Mouse (Mus musculus) hindbrain, postnatal 0 days (tissue): ENCODE results near the gene Zw10. TPM values are rescaled to one million over a fixed set of nuclear protein-coding genes. Genes with fewer than 3 reads are reported as not detected.

Experiments used
- ATAC-seq: fragments of 200-750 bp; cut with Nextera tagmentation; 2 replicates; pipeline ENCODE4 v1.8.0; 2017; ENCODE audit warnings: mild to moderate bottlenecking, moderate TSS enrichment, moderate library complexity
- DNase-seq: peaks from one replicate; pipeline ENCODE4 v3.0.0-alpha.2; 2015; ENCODE audit warnings: low spot score
- H3K27ac ChIP-seq: fragments of 300-500 bp; sonication (generic); 2 replicates; pipeline ENCODE4 v1.5.1; 2014; ENCODE audit warnings: mild to moderate bottlenecking
- H3K27me3 ChIP-seq: fragments of 300-500 bp; sonication (generic); 2 replicates; pipeline ENCODE4 v1.6.1; 2014; ENCODE audit warnings: low read length, mixed read lengths; ENCODE audit not compliant: insufficient read depth
- H3K36me3 ChIP-seq: fragments of 300-500 bp; sonication (generic); 2 replicates; pipeline ENCODE4 v1.6.1; 2014; ENCODE audit warnings: low read length, mixed read lengths; ENCODE audit not compliant: insufficient read depth
- H3K4me1 ChIP-seq: fragments of 300-500 bp; sonication (generic); 2 replicates; pipeline ENCODE4 v1.6.1; 2014; ENCODE audit warnings: antibody characterized with exemption, low read length, mixed read lengths; ENCODE audit not compliant: insufficient read depth
- H3K4me2 ChIP-seq: fragments of 300-500 bp; sonication (generic); 2 replicates; pipeline ENCODE4 v1.6.1; 2014; ENCODE audit warnings: low read depth, mild to moderate bottlenecking, low read length, moderate library complexity, mixed read lengths
- H3K4me3 ChIP-seq: fragments of 300-500 bp; sonication (generic); 2 replicates; pipeline ENCODE4 v1.5.1; 2014; ENCODE audit warnings: low read length
- H3K9ac ChIP-seq: fragments of 300-500 bp; sonication (generic); replicated peaks from 2 replicates; pipeline ENCODE4 v1.6.1; 2014; ENCODE audit warnings: mild to moderate bottlenecking, low read length, moderate library complexity, mixed read lengths
- H3K9me3 ChIP-seq: fragments of 300-500 bp; sonication (generic); 2 replicates; pipeline ENCODE4 v1.6.1; 2016; ENCODE audit warnings: low read length, mixed read lengths
- CTCF ChIP-seq: IDR thresholded peaks from 2 replicates; pipeline ENCODE4 v1.5.1; 2016; ENCODE audit warnings: antibody characterized with exemption, control low read depth, low read depth
- WGBS: fragments of 180-500 bp; shearing (Covaris S2); extraction: QIAGEN DNeasy Blood & Tissue Kit; methylation state at CpG from one replicate; pipeline ENCODE4 v1.1.7; 2014; 5-methylcytosine and 5-hydroxymethylcytosine counted together
- polyA plus RNA-seq: library from polyadenylated mRNA; unstranded; fragments of >200 nt; fragmentation: Nextera tagmentation; extraction: Ambion mirVana; gene quantifications from 2 replicates; pipeline ENCODE4 v1.2.1, GENCODE M21; 2015
- total RNA-seq: library from RNA; depleted of rRNA; stranded (reverse); fragments of >200 nt; gene quantifications from 2 replicates; pipeline ENCODE4 v1.2.3, GENCODE M21; 2014; rRNA removed

Gene Zw10
- total RNA-seq (13.0 and 15.6 TPM in 2 replicates), polyA plus RNA-seq (17.6 and 18.7 TPM in 2 replicates)

DNA sequence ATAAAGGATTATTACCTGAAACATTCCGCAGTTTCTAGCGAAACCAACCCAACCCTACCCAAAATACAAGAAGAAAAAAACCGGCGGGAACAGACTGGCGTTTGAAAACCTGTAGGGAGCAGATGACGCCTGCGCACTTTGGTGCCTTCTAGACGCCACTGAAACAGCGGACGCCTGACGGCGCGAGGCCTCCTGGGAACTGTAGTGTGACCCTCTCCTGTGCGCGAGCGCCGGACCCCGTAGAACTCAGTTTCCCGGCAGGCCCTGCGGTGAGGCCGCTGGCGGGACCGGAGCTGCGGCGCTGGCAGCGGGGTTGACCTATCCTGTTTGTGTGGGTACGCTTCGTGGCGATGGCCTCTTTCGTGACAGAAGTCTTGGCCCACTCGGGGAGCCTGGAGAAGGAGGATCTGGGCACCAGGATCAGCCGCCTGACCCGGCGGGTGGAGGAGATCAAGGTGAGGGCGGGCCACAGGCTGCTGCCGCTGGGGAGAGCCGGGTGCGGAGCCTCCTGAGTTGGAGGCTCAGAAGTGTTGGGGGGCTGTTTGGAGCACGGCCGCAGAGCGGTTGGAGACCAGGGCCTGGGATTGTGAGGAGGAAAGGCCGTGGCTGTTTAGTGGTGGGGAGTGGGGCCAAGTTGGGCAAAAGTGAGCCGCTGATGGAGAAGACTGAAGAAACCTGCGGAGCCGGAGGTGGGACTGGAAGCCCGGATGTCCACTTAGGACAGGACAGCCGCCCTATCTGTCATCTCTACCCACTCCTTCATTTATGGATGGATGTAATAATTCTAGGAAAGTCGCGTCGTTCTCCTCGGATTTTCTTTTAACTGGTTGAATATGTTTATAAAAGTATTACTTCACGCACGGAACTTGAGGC, at the start of gene Zw10:
Gene Zw10 (plus strand): TSS at position 281 of the 873 bp plus-strand sequence.
- DNase-seq = peak; percentile 99
- Histone ChIP-seq H3K9ac (peak within 1 kb of the TSS; percentile 47), H3K27ac (no peak within 1 kb of the TSS), H3K4me1 (peaks cover 4% of the 10 kb centered on the region; the same call in 1 of the 2 replicates), H3K9me3 (no peaks in the 10 kb centered on the region), H3K36me3 (0 out of 2 replicates have a peak, but pooled peaks cover 6% of the 10 kb centered on the region), H3K4me2 (peak within 1 kb of the TSS; percentile 62), H3K27me3 (no peaks in the 10 kb centered on the region), H3K4me3 (peak within 1 kb of the TSS; percentile 55)
- under 1% methylated on average over 53 of the region's 53 CpGs for WGBS
- no peak for TF ChIP-seq CTCF
- peak; percentile 99 for ATAC-seq

GRCm38 (mm10) chr9:49015824-49016223, 39.6 kb upstream of the Zw10 start:
- WGBS = 77% methylated on average over 7 of the region's 7 CpGs
- Histone ChIP-seq H3K4me1 (no peaks in the 10 kb centered on the region), H3K4me3 (no peak overlapping the region), H3K27ac (no peak overlapping the region), H3K9ac (no peak overlapping the region), H3K27me3 (no peaks in the 10 kb centered on the region), H3K36me3 (peaks cover 25% of the 10 kb centered on the region; the same call in 1 of the 2 replicates), H3K4me2 (no peak overlapping the region), H3K9me3 (no peaks in the 10 kb centered on the region)
- ATAC-seq (no peak), DNase-seq (no peak)
- TF ChIP-seq CTCF = no peak

DNA sequence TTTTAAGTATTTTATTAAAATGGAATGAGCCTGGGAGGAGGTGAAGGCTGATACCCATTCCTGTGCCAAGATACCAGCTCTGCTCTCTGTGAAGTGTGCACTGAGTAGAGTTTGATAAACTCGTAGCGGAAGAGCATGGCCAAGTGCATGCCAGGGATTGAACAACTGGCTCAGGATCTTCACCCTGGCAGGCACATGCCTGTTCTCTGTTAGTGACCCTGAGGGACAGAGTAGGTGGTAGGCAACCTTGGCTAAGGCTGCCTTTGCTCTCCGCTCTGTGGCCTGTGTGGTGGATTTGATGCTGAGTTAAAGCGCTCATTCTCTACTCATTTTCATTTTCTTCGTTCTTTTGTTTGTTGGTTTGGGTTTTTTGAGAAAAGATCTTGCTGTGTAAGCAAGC, 34.1 kb upstream of the Zw10 start:
- no peak overlapping the region for H3K9ac ChIP-seq
- no peak for TF ChIP-seq CTCF
- ATAC-seq (no peak), DNase-seq (no peak)
- no peaks in the 10 kb centered on the region for H3K4me1 ChIP-seq
- H3K9me3 ChIP-seq = no peaks in the 10 kb centered on the region
- no peak overlapping the region for H3K4me3 ChIP-seq
- no peak overlapping the region for H3K4me2 ChIP-seq
- WGBS = 90% methylated on average over 5 of the region's 5 CpGs
- H3K36me3 ChIP-seq = peaks cover 19% of the 10 kb centered on the region
- H3K27ac ChIP-seq = no peak overlapping the region
- H3K27me3 ChIP-seq = no peaks in the 10 kb centered on the region

DNA sequence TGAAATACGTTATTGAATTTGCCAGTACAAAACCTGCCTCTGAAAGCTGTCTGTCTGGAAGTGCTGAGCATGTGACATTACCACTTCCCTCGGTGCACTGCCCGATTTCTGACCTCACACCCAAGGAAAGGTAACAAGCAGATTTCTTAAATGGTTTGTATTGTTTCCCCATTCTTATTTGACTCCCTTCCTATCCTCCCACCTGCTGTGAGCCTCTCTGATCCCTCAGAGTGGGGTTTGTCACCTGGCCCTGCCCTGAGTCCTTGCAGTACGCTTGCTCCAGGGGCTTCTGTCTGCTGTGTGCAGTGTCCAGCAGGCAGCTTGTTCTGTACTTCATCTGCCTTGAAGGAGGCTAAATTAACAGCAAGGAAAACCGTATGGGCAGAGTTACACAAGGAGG, 31.5 kb upstream of the Zw10 start:
- H3K27ac ChIP-seq = no peak overlapping the region
- no peak overlapping the region for H3K4me2 ChIP-seq
- ATAC-seq (no peak), DNase-seq (no peak)
- H3K36me3 ChIP-seq = peaks cover 26% of the 10 kb centered on the region
- no peak for TF ChIP-seq CTCF
- H3K27me3 ChIP-seq = no peaks in the 10 kb centered on the region
- no peak overlapping the region for H3K4me3 ChIP-seq
- H3K9me3 ChIP-seq = no peaks in the 10 kb centered on the region
- H3K4me1 ChIP-seq = no peaks in the 10 kb centered on the region
- no peak overlapping the region for H3K9ac ChIP-seq
- WGBS = 93% methylated on average over 5 of the region's 5 CpGs

DNA sequence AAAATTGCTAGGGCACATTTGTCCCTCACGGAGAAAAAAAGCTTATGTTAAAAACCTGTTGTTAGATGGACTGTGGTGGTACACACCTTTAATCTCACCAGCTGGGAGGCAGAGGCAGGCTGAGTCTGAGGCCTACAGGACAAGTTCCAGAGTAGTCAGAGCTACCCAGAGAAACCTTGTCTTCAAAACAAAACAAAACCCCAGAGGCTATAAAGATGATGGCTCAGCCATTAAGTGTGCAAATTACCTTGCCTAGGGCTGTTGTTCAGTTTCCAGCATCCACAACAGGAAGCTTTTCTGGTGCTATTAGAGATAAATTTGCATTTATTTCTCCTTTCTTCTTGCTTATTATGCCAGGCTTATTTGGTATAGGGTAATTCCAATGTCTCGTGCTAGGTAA, 30.9 kb upstream of the Zw10 start:
- H3K27ac ChIP-seq = no peak overlapping the region
- no peak overlapping the region for H3K4me2 ChIP-seq
- no peaks in the 10 kb centered on the region for H3K27me3 ChIP-seq
- WGBS = 83% methylated on average over 2 of the region's 2 CpGs
- H3K9me3 ChIP-seq = no peaks in the 10 kb centered on the region
- no peak overlapping the region for H3K4me3 ChIP-seq
- TF ChIP-seq CTCF = no peak
- DNase-seq (no peak), ATAC-seq (no peak)
- H3K4me1 ChIP-seq = no peaks in the 10 kb centered on the region
- no peak overlapping the region for H3K9ac ChIP-seq
- H3K36me3 ChIP-seq = peaks cover 26% of the 10 kb centered on the region

- Histone ChIP-seq H3K27ac (no peak overlapping the region), H3K9ac (no peak overlapping the region), H3K4me3 (no peak overlapping the region), H3K4me1 (no peaks in the 10 kb centered on the region), H3K27me3 (no peaks in the 10 kb centered on the region), H3K36me3 (peaks cover 41% of the 10 kb centered on the region), H3K4me2 (no peak overlapping the region), H3K9me3 (no peaks in the 10 kb centered on the region)
- no peak for TF ChIP-seq CTCF
- WGBS = 95% methylated on average over 4 of the region's 4 CpGs
- no peak for ATAC-seq
- no peak for DNase-seq
Observed at GRCm38 (mm10) chr9:49034764-49035163, 20.6 kb upstream of the Zw10 start.

DNA sequence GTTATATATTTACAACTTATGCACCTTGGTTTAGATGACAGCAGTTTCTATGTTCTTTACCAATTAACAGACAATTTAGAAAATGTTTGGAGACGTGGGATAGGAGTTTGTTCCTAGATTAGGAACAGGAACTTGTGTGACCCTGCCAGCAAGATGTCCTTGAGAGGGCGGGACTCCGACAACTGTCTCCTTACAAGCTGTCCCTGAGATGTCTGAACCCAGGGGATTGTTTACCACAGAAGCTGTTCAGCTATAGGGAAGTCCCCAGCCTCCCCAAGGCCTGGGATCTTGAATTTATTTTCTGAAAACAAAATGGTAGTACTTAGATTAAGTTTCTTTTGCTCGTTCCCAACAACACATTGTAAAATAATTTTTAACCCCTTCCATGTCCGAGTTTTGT, 4.5 kb upstream of the Zw10 start:
- Histone ChIP-seq H3K4me2 (no peak overlapping the region), H3K9ac (no peak overlapping the region), H3K9me3 (no peaks in the 10 kb centered on the region), H3K27ac (no peak overlapping the region), H3K27me3 (no peaks in the 10 kb centered on the region), H3K36me3 (no peaks in the 10 kb centered on the region), H3K4me3 (no peak overlapping the region), H3K4me1 (no peaks in the 10 kb centered on the region)
- no peak for DNase-seq
- TF ChIP-seq CTCF = no peak
- WGBS = 77% methylated on average over 5 of the region's 5 CpGs
- ATAC-seq = no peak
